Mouse (Mus musculus): ENCODE measurements around the gene Hpcal4. TPM values are rescaled to one million over a fixed set of nuclear protein-coding genes. Genes with fewer than 3 reads are reported as not detected.

Hpcal4 gene
- polyA plus RNA-seq, 1 experiment from 2014 or later = 0.50 TPM

DNA sequence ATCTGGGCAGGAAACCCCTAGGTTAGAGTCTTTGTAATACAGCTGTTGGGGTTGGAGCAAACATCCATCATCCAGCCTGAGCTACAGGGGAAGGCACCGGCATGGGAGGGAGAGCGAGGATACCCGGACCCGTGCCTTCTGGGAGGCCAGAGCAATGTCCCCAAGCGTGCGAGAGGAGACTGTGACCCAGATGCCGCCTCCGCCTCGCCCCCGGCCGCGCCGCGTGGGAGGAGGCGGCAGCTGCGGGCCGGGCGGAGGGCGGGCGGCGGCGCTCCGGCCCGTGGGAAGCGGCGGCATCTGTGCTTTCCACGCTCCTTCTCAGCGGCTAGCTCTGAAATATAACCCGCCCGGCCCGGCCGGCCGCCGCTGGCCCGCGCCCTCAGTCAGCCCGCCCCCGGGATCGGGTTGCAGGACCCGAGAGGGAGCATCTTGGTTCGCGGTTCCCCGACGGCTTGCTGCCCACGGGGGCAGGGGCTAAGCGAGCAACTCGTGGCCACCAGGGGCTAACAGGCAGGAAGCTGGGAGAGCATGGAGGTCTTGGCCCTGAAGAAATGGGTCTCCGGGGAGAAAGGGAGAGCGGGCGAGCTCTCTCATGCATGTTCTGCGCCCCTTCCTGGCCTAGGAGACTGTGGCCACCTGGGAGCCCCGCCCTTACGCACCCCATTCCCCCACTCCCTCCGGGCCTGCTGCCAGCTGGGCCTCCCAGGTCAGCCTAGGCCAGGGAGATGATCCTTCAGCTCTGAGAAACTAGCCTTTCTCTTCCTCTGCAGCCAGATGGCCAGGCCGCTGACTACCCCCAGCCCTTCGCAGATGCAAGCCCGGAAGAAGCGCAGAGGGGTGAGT is 56.6 kb downstream of the Hpcal4 start:
- Histone ChIP-seq H3K27ac (replicated peaks; ENCODE audit: low read depth, low read length) (peak overlapping the region; percentile 56), H3K36me3 (ENCODE audit: control insufficient read depth, insufficient read depth, low read length) (no peaks in the 10 kb centered on the region), H3K9me3 (ENCODE audit: control insufficient read depth, low read length) (no peaks in the 10 kb centered on the region), H3K27me3 (replicated peaks; ENCODE audit: control insufficient read depth, insufficient read depth, low read length) (peaks cover 24% of the 10 kb centered on the region), H3K4me1 (ENCODE audit: control insufficient read depth, insufficient read depth, low read length) (peaks cover 23% of the 10 kb centered on the region), H3K4me2 (ENCODE audit: low read depth, low read length) (peak overlapping the region; percentile 69), H3K4me3 (ENCODE audit: low read depth, low read length) (peak overlapping the region; percentile 32), H3K9ac (ENCODE audit: low read depth, low read length) (peak overlapping the region; percentile 54)
- DNase-seq (ENCODE audit: low spot score) (peak; percentile 80), ATAC-seq (ENCODE audit: low read depth) (peak; percentile 84)
- 14% methylated on average over 10 of the region's 58 CpGs for WGBS

Other genes with a start within 250 kb of the Hpcal4 start
- gene Mfsd2a, start 222.0 kb upstream of the Hpcal4 start, polyA plus RNA-seq (2014; fragmentation: Nextera tagmentation; extraction: Ambion mirVana) = 5.3 and 6.6 TPM in 2 replicates
- gene Mycl, start 187.6 kb upstream of the Hpcal4 start, polyA plus RNA-seq (2014; fragmentation: Nextera tagmentation; extraction: Ambion mirVana) = 26.9 and 29.3 TPM in 2 replicates
- 18.8 and 19.4 TPM in 2 replicates for gene Trit1, start 166.6 kb upstream of the Hpcal4 start, polyA plus RNA-seq (2014; fragmentation: Nextera tagmentation; extraction: Ambion mirVana)
- gene Bmp8b, start 78.1 kb upstream of the Hpcal4 start, polyA plus RNA-seq (2014; fragmentation: Nextera tagmentation; extraction: Ambion mirVana) = 0.90 and 1.1 TPM in 2 replicates
- not detected in 2 replicates for gene Oxct2b, start 67.0 kb upstream of the Hpcal4 start, polyA plus RNA-seq (2014; fragmentation: Nextera tagmentation; extraction: Ambion mirVana)
- gene Ppie, start 43.3 kb upstream of the Hpcal4 start, polyA plus RNA-seq (2014; fragmentation: Nextera tagmentation; extraction: Ambion mirVana) = 77.8 and 84.3 TPM in 2 replicates
- 0.22 TPM in 1 of 2 replicates, not detected in the other for gene Nt5c1a, start 18.3 kb downstream of the Hpcal4 start, polyA plus RNA-seq (2014; fragmentation: Nextera tagmentation; extraction: Ambion mirVana)
- 18.4 and 19.1 TPM in 2 replicates for gene Heyl, start 50.3 kb downstream of the Hpcal4 start, polyA plus RNA-seq (2014; fragmentation: Nextera tagmentation; extraction: Ambion mirVana)
- 60.4 and 60.8 TPM in 2 replicates for gene Pabpc4, start 79.1 kb downstream of the Hpcal4 start, polyA plus RNA-seq (2014; fragmentation: Nextera tagmentation; extraction: Ambion mirVana)
- gene Oxct2a, start 140.4 kb downstream of the Hpcal4 start, polyA plus RNA-seq (2014; fragmentation: Nextera tagmentation; extraction: Ambion mirVana) = not detected in 2 replicates
- gene Bmp8a, start 160.0 kb downstream of the Hpcal4 start, polyA plus RNA-seq (2014; fragmentation: Nextera tagmentation; extraction: Ambion mirVana) = 2.3 and 3.4 TPM in 2 replicates